Mouse (Mus musculus) left cerebral cortex, adult 2 months (tissue): ENCODE data around the gene Fam161b. TPM values are rescaled to one million over a fixed set of nuclear protein-coding genes. Genes with fewer than 3 reads are reported as not detected.
"Not testable (repeated sequence)": the region's sequence is repeated elsewhere in the genome, so short reads cannot be mapped to it uniquely, and the experiment has no call there.

Experiments used
- DNase-seq, 2 experiments: peaks; one replicate each; pipeline ENCODE4 v3.0.0; 2021 to 2022; ENCODE audit warnings: low spot score in 2 of 2, mixed read lengths in 1 of 2; ENCODE audit errors: extremely low spot score in 1 of 2
- H3K27ac ChIP-seq: fragments of 200-600 bp; 2 replicates; pipeline ENCODE4 v1.8.1; 2022
- H3K4me3 ChIP-seq: fragments of 200-600 bp; 2 replicates; pipeline ENCODE4 v1.8.1; 2022
- CTCF ChIP-seq: fragments of 200-600 bp; IDR thresholded peaks from 2 replicates; pipeline ENCODE4 v1.8.1; 2022; ENCODE audit warnings: antibody characterized with exemption, mild to moderate bottlenecking, moderate library complexity
- intact Hi-C: fragments of 180-260 bp; cut with DNase I; formaldehyde crosslinking; loops from one replicate; pipeline ENCODE4 v1.15.1; 2025
- total RNA-seq, 2 experiments: library from RNA; stranded (reverse); gene quantifications; 2 replicates each; pipeline ENCODE4 v1.2.3; 2021

Gene Fam161b
- total RNA-seq, 2 experiments from 2014 or later = 10.3 to 12.8 TPM

DNA sequence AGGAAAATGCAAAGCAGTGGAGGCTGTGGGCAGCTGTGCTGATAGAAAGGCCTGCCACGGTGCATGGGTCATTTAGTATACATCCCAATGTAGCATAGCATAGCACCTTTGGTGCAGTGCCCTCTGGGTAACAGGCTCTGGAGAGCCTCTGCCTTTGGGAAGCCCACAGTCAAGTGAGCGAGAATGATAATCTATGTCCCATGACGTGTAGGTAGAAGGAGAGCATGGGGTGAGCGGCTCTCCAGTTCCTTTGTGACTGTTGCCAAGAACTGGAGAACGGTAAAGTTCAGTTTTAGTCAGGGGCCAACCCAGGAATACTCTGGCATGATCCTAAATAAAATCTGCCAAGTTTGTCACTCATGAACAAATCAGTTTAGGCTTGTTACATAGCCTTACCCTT, 10.0 kb upstream of the Fam161b start:
- Histone ChIP-seq H3K4me3 (no peak overlapping the region), H3K27ac (no peak overlapping the region)
- DNase-seq = no peak
- TF ChIP-seq CTCF = no peak
- intact Hi-C loops = no loop called here

DNA sequence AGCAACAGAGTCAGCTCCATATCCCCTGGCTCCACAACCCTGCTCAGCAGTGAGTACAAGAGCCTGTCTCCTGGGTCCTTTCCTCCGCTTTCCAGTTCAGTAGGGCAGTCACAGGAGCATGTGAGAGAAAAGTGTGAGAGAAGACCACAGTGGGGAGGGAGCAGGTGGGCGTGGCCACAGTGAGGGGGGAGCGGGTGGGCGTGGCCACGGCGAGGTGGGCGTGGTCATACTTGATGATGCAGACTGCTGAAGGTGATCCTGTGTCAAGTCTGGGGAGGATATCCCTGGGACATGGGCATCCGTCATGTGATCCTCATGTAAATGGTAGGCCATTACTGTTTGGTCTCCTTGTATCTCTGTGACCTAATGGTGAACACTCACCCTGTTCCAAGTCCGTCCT, 5.3 kb upstream of the Fam161b start:
- intact Hi-C loops = no loop called here
- no peak for TF ChIP-seq CTCF
- no peak overlapping the region for H3K4me3 ChIP-seq
- no peak for DNase-seq
- no peak overlapping the region for H3K27ac ChIP-seq

DNA sequence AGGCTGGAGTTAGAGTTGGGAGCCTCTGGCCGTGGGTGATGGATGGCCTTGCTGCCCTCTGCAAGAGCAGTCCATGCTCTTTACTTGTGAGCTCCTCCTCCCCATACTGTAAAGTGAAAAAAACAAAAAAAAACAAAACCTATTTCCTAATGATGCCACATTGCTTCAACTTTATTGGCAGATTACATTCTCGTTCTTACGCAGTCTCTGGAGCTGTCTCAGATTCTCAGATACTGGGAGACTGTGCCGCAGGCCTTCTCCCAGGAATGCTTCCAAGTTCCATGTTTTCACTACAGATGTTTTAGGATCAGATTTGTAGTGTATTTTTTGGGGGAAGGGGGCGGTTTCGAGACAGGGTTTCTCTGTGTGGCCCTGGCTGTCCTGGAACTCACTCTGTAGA, 3.5 kb upstream of the Fam161b start:
- Histone ChIP-seq H3K27ac (no peak overlapping the region), H3K4me3 (no peak overlapping the region)
- no peak for TF ChIP-seq CTCF
- no peak for DNase-seq
- intact Hi-C loops = no loop called here

DNA sequence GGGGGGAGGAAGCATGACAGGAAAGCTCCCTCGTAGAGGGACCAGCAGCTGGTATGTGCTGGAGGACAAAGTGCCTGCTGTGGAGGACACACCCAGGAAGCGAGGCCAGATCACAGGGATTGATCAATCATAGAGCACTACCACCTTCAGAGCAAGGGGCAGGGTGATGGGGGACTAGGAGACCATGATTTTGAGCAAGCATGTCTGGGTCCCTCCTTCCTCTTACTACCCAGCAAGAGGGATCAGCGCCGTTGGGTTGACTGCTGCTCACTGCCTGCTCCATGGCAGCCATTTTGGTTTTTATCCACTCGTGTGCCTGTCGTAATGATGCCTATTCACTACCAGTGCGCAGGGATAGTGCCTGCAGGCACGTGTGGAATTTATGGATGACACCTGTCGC, 2.7 kb upstream of the Fam161b start:
- no peak for DNase-seq
- Histone ChIP-seq H3K4me3 (no peak overlapping the region), H3K27ac (no peak overlapping the region)
- intact Hi-C loops = no loop called here
- no peak for TF ChIP-seq CTCF

DNA sequence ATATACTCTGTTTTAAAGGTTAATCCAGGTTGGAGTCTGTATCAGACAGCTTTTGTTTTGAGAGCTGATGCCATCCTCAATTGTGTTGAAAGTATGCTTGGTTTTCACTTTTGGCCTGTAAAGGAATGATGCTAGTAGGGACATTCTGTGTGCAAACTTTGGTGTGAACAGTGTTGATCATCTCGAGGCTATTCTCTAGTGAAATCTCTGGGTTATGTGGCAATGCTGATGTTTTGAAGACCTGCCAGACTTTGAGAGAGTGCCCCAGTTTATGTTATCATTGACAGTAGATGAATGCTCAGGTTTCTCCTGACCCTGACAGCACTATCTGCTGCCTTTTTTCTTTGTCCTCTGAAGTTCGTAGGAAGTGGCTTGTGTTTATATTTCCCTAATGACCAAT, 1.2 kb upstream of the Fam161b start:
- intact Hi-C loops = no loop called here
- DNase-seq = no peak
- no peak for TF ChIP-seq CTCF
- Histone ChIP-seq H3K4me3 (peak overlapping the region; percentile 90), H3K27ac (no peak overlapping the region)

DNA sequence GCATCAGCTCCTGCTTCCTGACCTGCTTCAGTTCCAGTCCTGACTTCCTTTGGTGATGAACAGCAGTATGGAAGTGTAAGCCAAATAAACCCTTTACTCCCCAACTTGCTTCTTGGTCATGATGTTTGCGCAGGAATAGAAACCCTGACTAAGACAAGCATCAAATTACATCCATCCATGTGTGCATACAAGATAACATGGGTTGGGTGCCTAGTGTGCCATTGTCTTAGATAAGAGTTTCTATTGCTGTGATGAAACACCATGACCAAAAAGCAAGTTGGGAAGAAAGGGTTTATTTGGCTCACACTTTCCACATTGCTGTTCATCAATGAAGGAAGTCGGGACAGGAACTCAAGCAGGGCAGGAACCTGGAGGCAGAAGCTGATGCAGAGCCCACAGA, 2.9 kb downstream of the Fam161b start:
- H3K27ac ChIP-seq, DNase-seq, intact Hi-C loops, H3K4me3 ChIP-seq: not testable (repeated sequence)

DNA sequence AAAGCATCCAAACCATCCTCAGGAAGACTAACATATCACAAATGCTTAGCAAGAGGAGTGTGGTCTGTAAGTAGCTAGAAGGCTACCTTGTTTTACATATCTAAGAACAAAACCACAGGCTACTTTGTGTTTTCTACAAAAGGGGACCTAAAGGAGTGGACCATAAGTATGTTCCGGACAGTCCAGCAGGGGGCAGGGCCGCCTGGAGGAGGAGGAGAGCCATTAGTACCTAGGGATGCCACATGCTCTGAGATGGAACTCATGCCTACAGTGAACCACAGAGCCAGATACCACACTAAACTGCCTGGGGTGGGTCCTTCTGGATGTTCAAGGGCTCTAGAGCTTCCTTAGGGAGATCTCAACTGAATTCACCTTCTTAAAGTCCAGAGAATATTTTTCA, 14.4 kb downstream of the Fam161b start:
- no peak for DNase-seq
- no peak overlapping the region for H3K27ac ChIP-seq
- TF ChIP-seq CTCF = peak; percentile 39
- H3K4me3 ChIP-seq = no peak overlapping the region
- intact Hi-C loops = no loop called here

DNA sequence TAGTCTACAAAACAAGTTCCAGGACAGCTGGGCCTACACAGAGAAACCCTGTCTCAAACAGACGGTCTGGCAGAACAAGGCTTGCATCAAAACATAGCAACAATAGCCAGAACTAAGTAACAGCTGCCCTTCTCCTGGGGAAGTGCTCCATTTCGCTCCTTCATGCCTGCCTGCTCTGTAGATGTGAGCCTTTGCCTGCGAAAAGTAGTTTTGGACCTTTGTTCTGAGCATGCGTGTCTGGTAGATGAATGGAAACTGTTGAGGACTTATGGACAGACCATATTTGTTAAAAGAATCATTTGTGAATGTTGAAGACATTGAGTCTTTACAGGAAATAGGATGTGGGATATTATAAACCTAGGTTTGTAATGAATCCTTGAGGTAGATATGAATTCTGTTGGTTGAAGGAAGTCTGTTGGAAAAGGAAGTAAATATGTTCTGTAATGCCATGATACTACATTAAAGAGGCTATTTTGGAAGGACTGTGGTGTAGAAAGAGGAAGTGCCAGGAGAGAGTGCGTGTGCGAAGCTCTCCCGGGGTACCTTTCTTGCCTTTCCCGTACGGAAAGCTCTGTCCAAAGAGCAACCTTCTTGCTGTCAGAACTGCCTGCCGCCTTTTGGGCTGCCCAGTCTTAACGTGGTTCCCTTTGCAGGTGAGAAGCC, 24.5 kb downstream of the Fam161b start:
- intact Hi-C loops = no loop called here
- no peak for TF ChIP-seq CTCF
- H3K27ac ChIP-seq = no peak overlapping the region
- no peak for DNase-seq
- H3K4me3 ChIP-seq = no peak overlapping the region

DNA sequence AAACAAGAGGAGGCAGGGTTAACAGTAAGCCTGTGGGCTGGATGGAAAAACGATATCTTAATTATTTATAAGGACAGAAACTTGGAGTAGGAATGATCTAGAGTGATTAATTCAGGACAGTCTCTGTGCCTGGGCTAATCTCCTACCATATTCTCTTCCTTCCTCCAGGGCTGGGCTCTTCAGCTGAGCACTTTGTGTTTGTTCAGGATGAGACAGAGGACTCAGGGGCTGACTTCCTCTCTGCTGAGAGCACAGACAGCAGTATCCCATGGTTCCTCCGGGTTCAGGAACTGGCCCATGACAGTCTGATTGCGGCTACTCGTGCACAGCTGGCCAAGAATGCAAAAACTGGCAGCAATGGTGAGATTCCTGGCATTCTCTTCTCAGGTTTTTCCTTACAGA, 34.5 kb downstream of the Fam161b start:
- H3K27ac ChIP-seq = no peak overlapping the region
- DNase-seq = no peak
- no peak overlapping the region for H3K4me3 ChIP-seq
- intact Hi-C loops = no loop called here
- TF ChIP-seq CTCF = no peak

DNA sequence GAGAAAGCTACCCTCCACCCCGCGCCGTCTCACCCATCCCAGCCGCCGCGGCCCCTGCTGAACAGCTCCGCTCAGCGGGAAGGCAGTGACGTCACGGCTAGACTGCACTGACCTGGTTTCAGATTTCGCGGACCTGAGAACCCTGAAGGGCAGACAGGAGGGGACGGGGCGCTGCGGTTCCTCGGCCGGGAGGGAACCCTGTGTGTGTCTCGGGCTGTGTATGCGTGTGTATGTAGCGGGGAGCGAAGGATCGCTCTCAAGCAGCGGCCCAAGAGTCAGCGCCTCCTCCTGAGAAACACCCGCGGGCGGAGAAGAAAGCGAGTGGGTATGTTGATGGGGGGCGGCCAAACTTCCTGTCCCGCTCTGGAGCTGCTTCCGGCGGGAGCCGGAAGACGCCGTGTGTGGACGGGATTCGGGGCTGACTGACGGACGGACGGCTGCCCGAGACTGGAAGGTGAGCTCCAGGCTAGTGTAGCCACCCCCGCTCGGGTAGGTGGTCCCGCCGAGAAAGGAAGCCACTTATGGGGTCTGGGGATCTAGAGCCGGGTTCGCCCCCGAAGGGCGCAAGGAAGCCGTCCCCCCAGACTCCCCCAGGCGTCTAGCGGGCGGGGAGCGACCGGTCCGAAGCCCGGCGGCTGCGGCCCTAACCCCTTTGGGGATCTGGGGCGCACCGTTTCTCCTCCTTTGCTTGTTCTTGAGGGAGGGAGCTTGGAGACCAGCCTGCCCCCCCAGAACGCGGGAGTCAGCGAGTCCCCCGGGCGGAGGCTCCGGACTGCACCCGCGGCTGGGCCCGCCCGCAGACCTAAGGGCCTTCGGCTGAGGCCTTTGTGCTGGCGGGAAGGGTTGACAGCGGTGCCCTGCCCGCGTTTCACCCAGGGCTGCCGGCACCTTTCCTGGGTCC, 44.7 kb downstream of the Fam161b start, which contains the start of gene Zfp410:
Zfp410 (plus strand) TSS at position 132 of the 901 bp plus-strand sequence.
- Histone ChIP-seq H3K4me3 (peak within 1 kb of the TSS; percentile 92), H3K27ac (peak within 1 kb of the TSS; percentile 97)
- no peak for TF ChIP-seq CTCF
- peak; percentile 78 to 79 for DNase-seq
- intact Hi-C loops = loop anchor here (5.0 kb wide), 1 partner anchor 90 kb away; the partner anchor contains the start of genes Bbof1 and Entpd5

DNA sequence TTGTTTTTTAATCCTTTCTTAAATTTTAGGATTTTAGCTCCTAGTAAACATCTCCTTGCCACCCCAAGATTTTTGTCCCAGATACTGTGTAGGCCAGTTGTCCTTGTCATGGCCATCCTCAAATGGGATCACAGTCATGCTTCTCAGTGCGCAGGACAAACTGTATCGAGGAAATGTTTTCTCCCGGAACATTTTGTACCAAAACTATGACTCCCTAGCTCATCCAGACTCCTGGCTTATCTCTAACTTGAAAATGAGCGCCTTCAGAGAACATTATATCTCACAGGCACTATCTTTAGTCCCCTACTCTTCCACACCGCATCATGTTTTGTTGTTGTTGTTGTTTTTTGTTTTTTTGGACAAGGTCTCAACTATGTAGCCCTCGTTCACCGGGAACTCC, 45.6 kb downstream of the Fam161b start:
- Histone ChIP-seq H3K4me3 (peak overlapping the region; percentile 92), H3K27ac (peak overlapping the region; percentile 97)
- TF ChIP-seq CTCF = no peak
- no peak for DNase-seq
- intact Hi-C loops = loop anchor here (5.0 kb wide), 1 partner anchor 91 kb away; the partner anchor contains the start of genes Bbof1 and Entpd5

DNA sequence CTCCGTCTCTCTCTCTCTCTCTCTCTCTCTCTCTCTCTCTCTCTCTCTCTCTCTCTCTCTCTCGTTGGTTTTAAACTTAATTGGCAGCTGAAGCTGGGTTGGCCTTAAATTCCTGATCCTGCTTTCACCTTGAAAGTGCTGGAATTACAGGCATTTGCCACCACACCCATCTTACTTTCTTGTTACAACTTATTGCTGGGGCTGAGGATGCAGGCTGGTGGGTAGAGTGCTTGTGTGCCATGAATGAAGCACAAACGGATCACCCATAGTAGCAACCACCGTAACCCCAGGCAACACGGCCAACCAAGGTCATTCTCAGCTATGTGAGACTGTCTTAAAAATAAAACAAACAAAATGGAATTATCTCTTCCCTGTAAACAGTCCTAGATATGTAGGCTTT, 50.3 kb downstream of the Fam161b start:
- Histone ChIP-seq H3K27ac (no peak overlapping the region), H3K4me3 (no peak overlapping the region)
- no peak for TF ChIP-seq CTCF
- no peak for DNase-seq
- intact Hi-C loops = no loop called here
